Mouse (Mus musculus) mammary gland, adult 2 months (tissue): ENCODE results near the gene Bmf. TPM values are rescaled to one million over a fixed set of nuclear protein-coding genes. Genes with fewer than 3 reads are reported as not detected.

Source experiments
- polyA plus RNA-seq: library from polyadenylated mRNA; depleted of rRNA; stranded (reverse); fragments of >200 nt; gene quantifications from 2 replicates; pipeline ENCODE4 v1.2.3, GENCODE M21; 2012; ENCODE audit warnings: low replicate concordance; rRNA removed

Gene Bmf
- polyA plus RNA-seq, result 28.8 and 46.9 TPM in 2 replicates

GRCm38 (mm10) chr2:118549507-118550473, at the start of gene Bmf:
Bmf (minus strand) TSS chr2:118549687.

GRCm38 (mm10) chr2:118597673-118598568, 48.4 kb upstream of the Bmf start, which contains the start of gene Bub1b:
Bub1b (plus strand) TSS chr2:118598211.

GRCm38 (mm10) chr2:118479550-118479909, 70.0 kb downstream of the Bmf start, which contains the start of gene Srp14:
Srp14 (minus strand) TSS chr2:118479711.

Other genes with a start within 250 kb of the Bmf start
- 1.4 TPM in 2 replicates for gene Gpr176, start 176.3 kb downstream of the Bmf start, polyA plus RNA-seq
- 9.5 and 10.7 TPM in 2 replicates for gene Eif2ak4, start 161.1 kb downstream of the Bmf start, polyA plus RNA-seq
- gene Srp14, start 70.0 kb downstream of the Bmf start, polyA plus RNA-seq, result 40.8 and 64.1 TPM in 2 replicates
- gene Bub1b, start 48.5 kb upstream of the Bmf start, polyA plus RNA-seq, result 1.8 and 2.6 TPM in 2 replicates
- 6.1 and 6.9 TPM in 2 replicates for gene Pak6, start 113.6 kb upstream of the Bmf start, polyA plus RNA-seq
- gene Ankrd63, start 154.3 kb upstream of the Bmf start, polyA plus RNA-seq, result 0.10 and 0.16 TPM in 2 replicates
- gene Plcb2, start 178.8 kb upstream of the Bmf start, polyA plus RNA-seq, result 16.6 and 17.0 TPM in 2 replicates
- gene Inafm2, start 196.1 kb upstream of the Bmf start, polyA plus RNA-seq, result 12.7 and 24.4 TPM in 2 replicates
- gene Ccdc9b, start 213.0 kb upstream of the Bmf start, polyA plus RNA-seq, result 3.9 and 8.1 TPM in 2 replicates
- 0.29 TPM in 1 of 2 replicates, not detected in the other for gene Phgr1, start 223.1 kb upstream of the Bmf start, polyA plus RNA-seq
- gene Disp2, start 230.0 kb upstream of the Bmf start, polyA plus RNA-seq, result 0.32 and 0.50 TPM in 2 replicates